Mouse (Mus musculus): ENCODE results near the gene Thtpa. TPM values are rescaled to one million over a fixed set of nuclear protein-coding genes. Genes with fewer than 3 reads are reported as not detected.
A peak's percentile ranks its signal among the peaks of the same experiment; 100 is the strongest.

Thtpa gene
- polyA plus RNA-seq (2015; fragmentation: Nextera tagmentation; extraction: Ambion mirVana) = 5.5 TPM in 2 replicates

- Histone ChIP-seq H3K9ac (peak within 1 kb of the TSS; percentile 75), H3K4me1 (replicated peaks) (peaks cover 55% of the 10 kb centered on the region), H3K4me3 (replicated peaks) (peak within 1 kb of the TSS; percentile 78), H3K4me2 (peak within 1 kb of the TSS; percentile 77), H3K27me3 (0 out of 2 replicates have a peak, but pooled peaks cover under 1% of the 10 kb centered on the region), H3K36me3 (peaks cover 25% of the 10 kb centered on the region; the same call in 1 of the 2 replicates), H3K9me3 (replicated peaks) (no peaks in the 10 kb centered on the region), H3K27ac (peak within 1 kb of the TSS; percentile 67)
- WGBS (ENCODE audit: insufficient replicate concordance) = under 1% methylated on average over 30 of the region's 30 CpGs
- ATAC-seq (ENCODE audit: low read depth) = peak; percentile 60
- DNase-seq = peak; percentile 70
These were observed at the start of gene Thtpa for GRCm38 (mm10) chr14:55094704-55095231. Thtpa (plus strand) TSS chr14:55094784.

DNA sequence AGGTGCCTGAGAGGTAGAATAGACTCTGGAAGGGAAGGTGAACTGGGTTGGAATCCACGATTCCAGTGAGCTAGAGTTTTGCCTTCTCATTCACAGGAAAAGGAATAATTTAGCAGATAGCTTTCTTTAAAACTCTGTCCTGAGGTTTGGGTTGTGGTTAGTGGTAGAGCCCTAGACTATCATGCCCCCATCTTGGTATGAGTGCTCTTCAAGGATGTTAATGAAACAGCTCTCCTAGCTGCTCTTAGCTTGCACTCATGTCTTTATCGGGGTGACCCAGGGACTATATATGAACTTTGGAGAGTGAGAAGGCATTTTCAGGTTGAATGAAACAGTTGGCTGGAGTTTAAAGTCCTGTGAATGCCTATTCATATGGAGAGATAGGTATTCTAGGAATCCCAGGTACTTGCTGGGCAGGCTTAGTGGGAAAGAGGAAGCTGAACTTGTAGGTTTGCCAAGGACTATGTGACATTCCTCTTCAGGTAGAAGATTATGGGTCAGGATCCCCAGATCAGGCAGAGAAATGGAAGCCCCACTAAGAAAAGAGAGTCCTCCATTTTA, 46.5 kb upstream of the Thtpa start:
- H3K4me3 ChIP-seq (replicated peaks) = no peak overlapping the region
- H3K9ac ChIP-seq = no peak overlapping the region
- H3K27me3 ChIP-seq = 0 out of 2 replicates have a peak, but pooled peaks cover 4% of the 10 kb centered on the region
- no peaks in the 10 kb centered on the region for H3K4me1 ChIP-seq (replicated peaks)
- DNase-seq = no peak
- no peaks in the 10 kb centered on the region for H3K9me3 ChIP-seq (replicated peaks)
- H3K36me3 ChIP-seq = no peaks in the 10 kb centered on the region
- H3K27ac ChIP-seq = no peak overlapping the region
- no peak overlapping the region for H3K4me2 ChIP-seq
- no peak for ATAC-seq (ENCODE audit: low read depth)
- WGBS (ENCODE audit: insufficient replicate concordance) = 47% methylated on average over 2 of the region's 2 CpGs

DNA sequence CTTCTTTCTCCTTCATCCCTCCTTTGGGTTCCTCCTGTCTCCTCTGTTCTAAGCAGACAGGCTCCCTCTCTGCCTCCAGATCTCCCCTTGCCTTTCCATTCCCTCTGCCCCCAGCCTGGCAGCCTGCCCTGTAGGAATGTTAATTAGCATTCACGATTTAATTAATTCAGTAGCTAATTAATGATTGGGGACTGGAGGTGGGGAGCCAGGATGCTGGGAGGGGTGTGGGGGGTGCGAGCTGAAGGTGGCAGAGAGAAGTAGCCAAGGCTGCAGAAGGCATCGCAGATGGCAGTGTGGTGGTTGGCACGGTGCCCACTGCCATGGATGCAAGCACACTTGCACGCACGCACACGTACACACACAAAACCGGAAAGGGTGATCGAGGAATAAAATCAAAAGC, 42.1 kb upstream of the Thtpa start:
- Histone ChIP-seq H3K4me3 (replicated peaks) (no peak overlapping the region), H3K36me3 (no peaks in the 10 kb centered on the region), H3K9ac (no peak overlapping the region), H3K9me3 (replicated peaks) (no peaks in the 10 kb centered on the region), H3K4me2 (no peak overlapping the region), H3K4me1 (replicated peaks) (peaks cover 19% of the 10 kb centered on the region), H3K27me3 (peaks cover 7% of the 10 kb centered on the region), H3K27ac (no peak overlapping the region)
- ATAC-seq (ENCODE audit: low read depth) (no peak), DNase-seq (no peak)
- 77% methylated on average over 9 of the region's 9 CpGs for WGBS (ENCODE audit: insufficient replicate concordance)

- Histone ChIP-seq H3K4me3 (replicated peaks) (no peak overlapping the region), H3K9ac (no peak overlapping the region), H3K27me3 (peaks cover 7% of the 10 kb centered on the region), H3K4me2 (no peak overlapping the region), H3K36me3 (no peaks in the 10 kb centered on the region), H3K4me1 (replicated peaks) (peaks cover 25% of the 10 kb centered on the region), H3K27ac (no peak overlapping the region), H3K9me3 (replicated peaks) (no peaks in the 10 kb centered on the region)
- 64% methylated on average over 4 of the region's 4 CpGs for WGBS (ENCODE audit: insufficient replicate concordance)
- DNase-seq = no peak
- no peak for ATAC-seq (ENCODE audit: low read depth)
These were observed 41.5 kb upstream of the Thtpa start for GRCm38 (mm10) chr14:55053050-55053449.

DNA sequence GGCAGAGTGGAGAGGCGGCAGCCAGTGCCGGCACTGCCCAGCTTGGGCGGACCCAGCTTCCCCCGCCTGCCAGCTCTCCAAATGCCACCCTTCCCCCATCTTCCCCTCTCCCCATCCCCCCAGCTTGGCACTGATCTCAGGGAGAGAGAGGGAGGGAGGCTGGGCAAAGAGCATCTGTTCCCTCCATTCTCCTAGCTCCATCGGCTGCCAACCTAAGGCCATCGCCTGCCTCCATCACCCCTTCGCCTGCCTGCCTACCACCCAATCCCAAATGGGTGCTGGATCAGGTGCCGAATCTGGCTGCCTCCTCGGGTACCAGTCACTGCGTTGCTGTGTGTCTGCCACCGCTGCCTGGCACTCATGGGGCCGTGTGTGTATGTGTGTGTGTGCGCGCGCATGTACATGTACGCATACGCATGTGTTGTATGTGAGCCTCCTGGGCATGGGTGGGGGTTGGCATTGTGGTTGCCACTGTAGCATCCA, 40.8 kb upstream of the Thtpa start:
- no peak for ATAC-seq (ENCODE audit: low read depth)

DNA sequence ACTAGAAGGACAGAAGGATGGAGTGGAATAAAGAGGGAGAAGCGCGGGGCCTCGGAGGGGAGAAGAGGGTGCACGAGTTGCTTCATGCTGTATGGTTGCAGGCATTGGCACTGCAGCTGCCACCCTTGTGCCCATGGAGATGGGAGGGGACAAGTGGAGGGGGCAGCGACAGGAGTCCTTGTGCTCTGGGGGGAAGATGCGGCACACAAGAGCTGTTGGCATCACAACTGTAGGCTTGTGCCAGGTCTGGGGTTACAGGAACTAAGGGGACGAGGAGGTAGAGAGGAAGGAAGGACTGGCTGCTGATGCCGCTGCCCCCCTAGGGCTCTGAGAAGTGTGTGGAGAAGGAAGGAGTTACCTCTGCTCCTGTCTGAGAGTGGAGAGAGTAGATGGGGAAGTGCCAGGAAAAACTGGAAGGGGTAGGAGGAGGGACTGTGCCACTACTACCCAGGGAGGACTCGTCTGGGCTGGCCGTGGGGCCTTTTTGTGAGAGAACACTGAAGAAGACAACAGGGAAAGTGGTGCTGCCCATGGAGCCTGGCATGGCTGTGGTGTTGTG, 40.3 kb upstream of the Thtpa start:
- ATAC-seq (ENCODE audit: low read depth) = no peak
- Histone ChIP-seq H3K4me3 (replicated peaks) (no peak overlapping the region), H3K27ac (no peak overlapping the region), H3K9me3 (replicated peaks) (no peaks in the 10 kb centered on the region), H3K4me1 (replicated peaks) (peaks cover 37% of the 10 kb centered on the region), H3K27me3 (peaks cover 7% of the 10 kb centered on the region), H3K4me2 (no peak overlapping the region), H3K9ac (no peak overlapping the region), H3K36me3 (no peaks in the 10 kb centered on the region)
- no peak for DNase-seq
- WGBS (ENCODE audit: insufficient replicate concordance) = 65% methylated on average over 10 of the region's 10 CpGs

More for the DNA sequence above, 40.8 kb upstream of the Thtpa start:
- Histone ChIP-seq H3K4me2 (no peak overlapping the region), H3K9me3 (replicated peaks) (no peaks in the 10 kb centered on the region), H3K9ac (no peak overlapping the region), H3K4me3 (replicated peaks) (no peak overlapping the region), H3K27me3 (peaks cover 7% of the 10 kb centered on the region), H3K4me1 (replicated peaks) (peaks cover 32% of the 10 kb centered on the region), H3K27ac (no peak overlapping the region), H3K36me3 (no peaks in the 10 kb centered on the region)
- DNase-seq = no peak
- 78% methylated on average over 16 of the region's 17 CpGs for WGBS (ENCODE audit: insufficient replicate concordance)

GRCm38 (mm10) chr14:55055167-55055834, 39.3 kb upstream of the Thtpa start:
- no peak overlapping the region for H3K4me3 ChIP-seq (replicated peaks)
- 76% methylated on average over 11 of the region's 11 CpGs for WGBS (ENCODE audit: insufficient replicate concordance)
- H3K4me1 ChIP-seq (replicated peaks) = peaks cover 46% of the 10 kb centered on the region
- no peaks in the 10 kb centered on the region for H3K9me3 ChIP-seq (replicated peaks)
- H3K9ac ChIP-seq = no peak overlapping the region
- no peaks in the 10 kb centered on the region for H3K36me3 ChIP-seq
- H3K27me3 ChIP-seq = peaks cover 7% of the 10 kb centered on the region
- ATAC-seq (ENCODE audit: low read depth) (no peak), DNase-seq (no peak)
- H3K4me2 ChIP-seq = no peak overlapping the region
- H3K27ac ChIP-seq = no peak overlapping the region

- peaks cover 82% of the 10 kb centered on the region for H3K4me1 ChIP-seq (replicated peaks)
- peaks cover 2% of the 10 kb centered on the region for H3K27me3 ChIP-seq
- H3K4me2 ChIP-seq = peak overlapping the region; percentile 22
- H3K27ac ChIP-seq = peak overlapping the region; percentile 69
- no peaks in the 10 kb centered on the region for H3K9me3 ChIP-seq (replicated peaks)
- DNase-seq = no peak
- 8% methylated on average over 1 of the region's 1 CpGs for WGBS (ENCODE audit: insufficient replicate concordance)
- no peak overlapping the region for H3K4me3 ChIP-seq (replicated peaks)
- peak overlapping the region; percentile 13; the same call in 1 of the 2 replicates for H3K9ac ChIP-seq
- no peaks in the 10 kb centered on the region for H3K36me3 ChIP-seq
- ATAC-seq (ENCODE audit: low read depth) = peak; percentile 31
These were observed 35.6 kb upstream of the Thtpa start for GRCm38 (mm10) chr14:55059009-55059408.

DNA sequence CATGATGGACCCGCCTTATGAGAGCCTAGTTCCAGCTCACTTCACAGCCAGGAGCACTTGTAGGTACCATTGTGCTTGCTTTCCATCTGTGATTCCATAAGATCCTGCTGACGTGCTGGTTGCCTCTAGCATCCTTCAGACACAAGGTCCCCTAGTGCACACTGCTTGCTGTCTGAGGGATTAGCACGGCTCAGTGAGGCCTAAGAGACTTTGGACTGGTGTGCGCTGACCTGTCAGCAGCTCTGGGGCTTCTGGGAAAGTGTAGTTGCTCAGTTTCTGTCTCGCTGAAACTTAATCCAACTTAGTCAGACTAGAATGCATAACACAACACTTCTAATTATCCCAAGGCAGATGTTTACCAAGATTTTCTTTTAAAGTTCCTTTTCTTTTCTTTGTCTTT, 34.7 kb upstream of the Thtpa start:
- DNase-seq (no peak), ATAC-seq (ENCODE audit: low read depth) (no peak)
- Histone ChIP-seq H3K27ac (peak overlapping the region; percentile 69), H3K9me3 (replicated peaks) (no peaks in the 10 kb centered on the region), H3K4me3 (replicated peaks) (no peak overlapping the region), H3K27me3 (peaks cover 8% of the 10 kb centered on the region; the same call in 1 of the 2 replicates), H3K9ac (no peak overlapping the region), H3K4me2 (no peak overlapping the region), H3K36me3 (no peaks in the 10 kb centered on the region), H3K4me1 (replicated peaks) (peaks cover 92% of the 10 kb centered on the region)
- 78% methylated on average over 5 of the region's 5 CpGs for WGBS (ENCODE audit: insufficient replicate concordance)

DNA sequence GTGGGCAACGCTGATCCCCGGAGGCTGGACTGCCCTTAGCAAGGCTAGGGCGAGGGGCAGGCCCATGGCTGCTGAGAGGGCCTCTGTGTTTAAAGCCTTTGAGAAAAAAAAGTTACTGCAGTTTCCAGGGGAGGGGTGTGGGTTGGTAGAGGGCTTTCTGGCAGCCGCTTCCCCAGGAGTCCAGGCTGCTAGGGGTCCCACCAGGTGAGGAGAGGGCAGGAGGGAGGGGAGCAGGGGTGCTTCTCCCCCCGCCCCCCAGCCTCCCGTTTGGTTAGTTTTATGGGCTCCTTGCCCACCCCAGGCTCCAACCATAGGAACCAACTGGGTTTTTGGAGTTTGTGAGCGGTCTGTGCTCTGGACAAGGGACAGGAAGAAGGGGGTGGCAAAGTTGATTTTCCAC, 32.7 kb upstream of the Thtpa start:
- peak overlapping the region; percentile 90 for H3K27ac ChIP-seq
- DNase-seq (no peak), ATAC-seq (ENCODE audit: low read depth) (no peak)
- H3K9me3 ChIP-seq (replicated peaks) = no peaks in the 10 kb centered on the region
- 68% methylated on average over 7 of the region's 7 CpGs for WGBS (ENCODE audit: insufficient replicate concordance)
- H3K9ac ChIP-seq = peak overlapping the region; percentile 85
- peaks cover 11% of the 10 kb centered on the region; the same call in 1 of the 2 replicates for H3K36me3 ChIP-seq
- peaks cover 94% of the 10 kb centered on the region for H3K4me1 ChIP-seq (replicated peaks)
- H3K27me3 ChIP-seq = 0 out of 2 replicates have a peak, but pooled peaks cover 12% of the 10 kb centered on the region
- H3K4me2 ChIP-seq = peak overlapping the region; percentile 85
- peak overlapping the region; percentile 68; the same call in 1 of the 2 replicates for H3K4me3 ChIP-seq (replicated peaks)

DNA sequence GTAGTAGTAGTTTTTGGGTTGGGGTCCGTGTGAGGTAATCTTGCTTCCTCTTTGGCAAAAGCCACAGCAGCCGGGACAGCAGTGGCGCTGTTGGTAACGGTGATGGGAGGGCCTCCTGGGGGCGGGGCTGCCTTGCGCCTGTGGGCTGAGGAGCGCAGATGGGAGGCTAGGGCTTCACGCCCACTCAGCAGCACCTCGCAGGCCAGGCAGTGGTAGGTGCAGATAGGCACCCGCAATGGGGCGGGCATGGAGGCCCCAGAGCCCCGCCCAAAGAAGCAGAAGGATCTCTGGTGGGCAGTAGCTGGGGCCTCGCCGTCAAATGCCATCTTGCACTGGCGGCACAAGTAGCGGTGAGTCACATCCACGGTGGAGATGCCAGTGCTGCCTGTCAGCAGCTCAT, 32.0 kb upstream of the Thtpa start:
- Histone ChIP-seq H3K4me2 (peak overlapping the region; percentile 85), H3K4me3 (replicated peaks) (peak overlapping the region; percentile 68)
- DNase-seq = peak; percentile 94

More for the DNA sequence above, 32.0 kb upstream of the Thtpa start:
- 0 out of 2 replicates have a peak, but pooled peaks cover 12% of the 10 kb centered on the region for H3K27me3 ChIP-seq
- 6% methylated on average over 17 of the region's 17 CpGs for WGBS (ENCODE audit: insufficient replicate concordance)
- peak overlapping the region; percentile 85 for H3K9ac ChIP-seq
- peaks cover 93% of the 10 kb centered on the region for H3K4me1 ChIP-seq (replicated peaks)
- peak overlapping the region; percentile 90 for H3K27ac ChIP-seq
- ATAC-seq (ENCODE audit: low read depth) = peak; percentile 99
- H3K9me3 ChIP-seq (replicated peaks) = no peaks in the 10 kb centered on the region
- H3K36me3 ChIP-seq = peaks cover 12% of the 10 kb centered on the region; the same call in 1 of the 2 replicates
